Mouse (Mus musculus): ENCODE measurements around the gene Synj2. TPM values are rescaled to one million over a fixed set of nuclear protein-coding genes. Genes with fewer than 3 reads are reported as not detected.

Gene Synj2
- total and polyA plus RNA-seq, 3 experiments, result 1.2 to 2.5 TPM; not detected in 1

GRCm38 (mm10) chr17:6069866-6070265, 128.8 kb downstream of the Synj2 start:
- no peaks in the 10 kb centered on the region for H3K27me3 ChIP-seq (ENCODE audit: control insufficient read depth in 1 of 2, insufficient read depth in 2 of 2, low read length in 2 of 2)
- TF ChIP-seq CTCF (IDR thresholded peaks at IDR 0.05 in 2 of 3, conservative IDR thresholded peaks at IDR 0.05 in 1 of 3; ENCODE audit: control insufficient read depth in 1 of 3, insufficient read depth in 1 of 3, low read depth in 2 of 3, low read length in 3 of 3, poor library complexity in 1 of 3, severe bottlenecking in 1 of 3), result no peak
- no peak for TF ChIP-seq MYC (IDR thresholded peaks at IDR 0.05; ENCODE audit: low read depth, low read length)
- TF ChIP-seq MAX (IDR thresholded peaks at IDR 0.05; ENCODE audit: low read length), result no peak
- TF ChIP-seq BHLHE40 (IDR thresholded peaks at IDR 0.05; ENCODE audit: borderline replicate concordance, low read depth, low read length), result no peak
- no peak for TF ChIP-seq USF1 (IDR thresholded peaks at IDR 0.05; ENCODE audit: low read depth, low read length)
- TF ChIP-seq ETS1 (IDR thresholded peaks at IDR 0.05; ENCODE audit: low read depth, low read length), result no peak
- no peak for TF ChIP-seq MEF2A (IDR thresholded peaks at IDR 0.05; ENCODE audit: extremely low read depth, insufficient replicate concordance, low read depth, low read length, poor library complexity, severe bottlenecking)
- no peak overlapping the region for H3K4me3 ChIP-seq (ENCODE audit: control insufficient read depth in 1 of 2, insufficient read depth in 1 of 2, low read depth in 2 of 2, low read length in 2 of 2)
- H3K9ac ChIP-seq (ENCODE audit: control insufficient read depth, low read depth, low read length, poor library complexity, severe bottlenecking), result no peak overlapping the region
- no peaks in the 10 kb centered on the region for H3K79me2 ChIP-seq (ENCODE audit: control insufficient read depth, insufficient read depth, low read length, poor library complexity)
- peaks cover 0 to 4% of the 10 kb centered on the region in 2 experiments; a peak in 2 of 4 replicates for H3K4me1 ChIP-seq (ENCODE audit: control insufficient read depth in 1 of 2, insufficient read depth in 2 of 2, low read length in 2 of 2)
- peaks cover 0 to 2% of the 10 kb centered on the region in 2 experiments; a peak in 2 of 4 replicates for H3K36me3 ChIP-seq (ENCODE audit: control insufficient read depth in 1 of 2, insufficient read depth in 2 of 2, low read length in 2 of 2)
- no peak for DNase-seq (ENCODE audit: low read depth, low spot score)
- no peak overlapping the region for H3K27ac ChIP-seq (ENCODE audit: control insufficient read depth, low read depth, low read length)
- H3K9me3 ChIP-seq (replicated peaks; ENCODE audit: insufficient read depth, low read length), result no peaks in the 10 kb centered on the region

- H3K9me3 ChIP-seq (replicated peaks; ENCODE audit: insufficient read depth, low read length), result no peaks in the 10 kb centered on the region
- TF ChIP-seq JUND (IDR thresholded peaks at IDR 0.05; ENCODE audit: low read depth, low read length), result no peak
- no peak for TF ChIP-seq TAL1 (IDR thresholded peaks at IDR 0.05; ENCODE audit: low read length)
- H3K27me3 ChIP-seq (ENCODE audit: control insufficient read depth in 1 of 2, insufficient read depth in 2 of 2, low read length in 2 of 2), result no peaks in the 10 kb centered on the region
- no peak overlapping the region for H3K4me3 ChIP-seq (ENCODE audit: control insufficient read depth in 1 of 2, insufficient read depth in 1 of 2, low read depth in 2 of 2, low read length in 2 of 2)
- DNase-seq (ENCODE audit: low read depth, low spot score), result no peak
- H3K27ac ChIP-seq (ENCODE audit: control insufficient read depth, low read depth, low read length), result no peak overlapping the region
- peaks cover 2 to 11% of the 10 kb centered on the region in 2 experiments for H3K4me1 ChIP-seq (ENCODE audit: control insufficient read depth in 1 of 2, insufficient read depth in 2 of 2, low read length in 2 of 2)
- no peaks in the 10 kb centered on the region for H3K79me2 ChIP-seq (ENCODE audit: control insufficient read depth, insufficient read depth, low read length, poor library complexity)
- no peak overlapping the region for H3K9ac ChIP-seq (ENCODE audit: control insufficient read depth, low read depth, low read length, poor library complexity, severe bottlenecking)
- peaks cover 0 to 8% of the 10 kb centered on the region in 2 experiments; a peak in 3 of 4 replicates for H3K36me3 ChIP-seq (ENCODE audit: control insufficient read depth in 1 of 2, insufficient read depth in 2 of 2, low read length in 2 of 2)
Measured at GRCm38 (mm10) chr17:6073405-6073804, 132.3 kb downstream of the Synj2 start.

- peaks cover 6% of the 10 kb centered on the region for H3K79me2 ChIP-seq (ENCODE audit: control insufficient read depth, insufficient read depth, low read length, poor library complexity)
- H3K9me3 ChIP-seq (replicated peaks; ENCODE audit: insufficient read depth, low read length), result no peaks in the 10 kb centered on the region
- H3K4me1 ChIP-seq (ENCODE audit: control insufficient read depth in 1 of 2, insufficient read depth in 2 of 2, low read length in 2 of 2), result peaks cover 2 to 15% of the 10 kb centered on the region in 2 experiments
- H3K27me3 ChIP-seq (ENCODE audit: control insufficient read depth in 1 of 2, insufficient read depth in 2 of 2, low read length in 2 of 2), result no peaks in the 10 kb centered on the region
- H3K9ac ChIP-seq (ENCODE audit: control insufficient read depth, low read depth, low read length, poor library complexity, severe bottlenecking), result peak within 1 kb of the TSS; percentile 90
- H3K36me3 ChIP-seq (ENCODE audit: control insufficient read depth in 1 of 2, insufficient read depth in 2 of 2, low read length in 2 of 2), result peaks cover under 1 to 23% of the 10 kb centered on the region in 2 experiments
- DNase-seq (ENCODE audit: low read depth, low spot score), result peak; percentile 97
- H3K27ac ChIP-seq (ENCODE audit: control insufficient read depth, low read depth, low read length), result peak within 1 kb of the TSS; percentile 85
- H3K4me3 ChIP-seq (ENCODE audit: control insufficient read depth in 1 of 2, insufficient read depth in 1 of 2, low read depth in 2 of 2, low read length in 2 of 2), result peak within 1 kb of the TSS; percentile 95 to 97
- TF ChIP-seq TBP (IDR thresholded peaks at IDR 0.05; ENCODE audit: low read depth, low read length) (peak; percentile 54), BHLHE40 (IDR thresholded peaks at IDR 0.05; ENCODE audit: borderline replicate concordance, low read depth, low read length) (peak; percentile 80; the same call in 1 of the 2 replicates), POLR2AphosphoS2 (IDR thresholded peaks at IDR 0.05; ENCODE audit: low read length) (peak; percentile 72), TCF12 (IDR thresholded peaks at IDR 0.05; ENCODE audit: low read depth, low read length) (peak; percentile 50; the same call in 1 of the 2 replicates), NELFE (IDR thresholded peaks at IDR 0.05; ENCODE audit: low read depth, low read length) (peak; percentile 87), UBTF (IDR thresholded peaks at IDR 0.05; ENCODE audit: borderline replicate concordance, insufficient read depth, low read depth, low read length) (no peak), ZC3H11A (IDR thresholded peaks at IDR 0.05; ENCODE audit: low read depth, low read length) (0 out of 2 replicates have a peak, but pooled peaks have one; percentile 17), RCOR1 (IDR thresholded peaks at IDR 0.05; ENCODE audit: low read depth, low read length) (no peak), NRF1 (IDR thresholded peaks at IDR 0.05; ENCODE audit: insufficient read depth, low read depth, low read length, poor library complexity, severe bottlenecking) (peak; percentile 92), CHD2 (IDR thresholded peaks at IDR 0.05; ENCODE audit: low read length) (no peak), GABPA (IDR thresholded peaks at IDR 0.05; ENCODE audit: low read depth, low read length) (no peak), MAX (IDR thresholded peaks at IDR 0.05; ENCODE audit: low read length) (peak; percentile 91), CHD1 (IDR thresholded peaks at IDR 0.05; ENCODE audit: low read depth, low read length) (no peak), ZMIZ1 (IDR thresholded peaks at IDR 0.05; ENCODE audit: low read depth, low read length) (peak; percentile 47; the same call in 1 of the 2 replicates), RAD21 (IDR thresholded peaks at IDR 0.05; ENCODE audit: low read depth, low read length) (no peak), GATA1 (IDR thresholded peaks at IDR 0.05; ENCODE audit: low read depth, low read length) (peak; percentile 38; the same call in 1 of the 2 replicates)
Measured at GRCm38 (mm10) chr17:6079287-6080122, 138.4 kb downstream of the Synj2 start, which contains the start of the genes Serac1 and Gtf2h5. Gene Serac1, minus strand, starts transcription at chr17:6079741. Gene Gtf2h5, plus strand, starts transcription at chr17:6079786.
